Mouse (Mus musculus): ENCODE data around the gene Plekhg1. TPM values are rescaled to one million over a fixed set of nuclear protein-coding genes. Genes with fewer than 3 reads are reported as not detected.

Gene Plekhg1
- polyA plus RNA-seq, 1 experiment from 2014 or later: 4.8 TPM

GRCm38 (mm10) chr10:3891381-3892263 lies 151.5 kb downstream of the Plekhg1 start:
- no peaks in the 10 kb centered on the region for H3K36me3 ChIP-seq (ENCODE audit: control insufficient read depth, insufficient read depth, low read length)
- DNase-seq (ENCODE audit: low spot score) (no peak), ATAC-seq (ENCODE audit: low FRiP score, low TSS enrichment) (no peak)
- TF ChIP-seq EP300 (optimal IDR thresholded peaks at IDR 0.05) (no peak), CTCF (IDR thresholded peaks at IDR 0.05; ENCODE audit: low read depth) (no peak)
- H3K4me3 ChIP-seq (ENCODE audit: low read depth, low read length): no peak overlapping the region
- WGBS: 53% methylated on average over 3 of the region's 3 CpGs
- 0 out of 2 replicates have a peak, but pooled peaks cover under 1% of the 10 kb centered on the region for H3K4me1 ChIP-seq (replicated peaks; ENCODE audit: control insufficient read depth, insufficient read depth)
- no peak overlapping the region for H3K9ac ChIP-seq (ENCODE audit: low read length)
- H3K9me3 ChIP-seq (ENCODE audit: control insufficient read depth, low read length): no peaks in the 10 kb centered on the region
- no peaks in the 10 kb centered on the region for H3K27me3 ChIP-seq (ENCODE audit: control insufficient read depth, insufficient read depth, low read length)
- H3K27ac ChIP-seq (replicated peaks): no peak overlapping the region
- H3K4me2 ChIP-seq (replicated peaks; ENCODE audit: low read depth): no peak overlapping the region

GRCm38 (mm10) chr10:3892368-3892767 lies 152.2 kb downstream of the Plekhg1 start:
- WGBS: 55% methylated on average over 3 of the region's 3 CpGs

GRCm38 (mm10) chr10:3898068-3898467 lies 157.9 kb downstream of the Plekhg1 start:
- ATAC-seq (ENCODE audit: low FRiP score, low TSS enrichment): no peak
- DNase-seq (ENCODE audit: low spot score): no peak

More at GRCm38 (mm10) chr10:3892368-3892767, 152.2 kb downstream of the Plekhg1 start:
- 0 out of 2 replicates have a peak, but pooled peaks have one; percentile 35 for ATAC-seq (ENCODE audit: low FRiP score, low TSS enrichment)
- H3K4me3 ChIP-seq (ENCODE audit: low read depth, low read length): no peak overlapping the region
- H3K4me1 ChIP-seq (replicated peaks; ENCODE audit: control insufficient read depth, insufficient read depth): 0 out of 2 replicates have a peak, but pooled peaks cover 2% of the 10 kb centered on the region
- TF ChIP-seq EP300 (optimal IDR thresholded peaks at IDR 0.05): no peak
- no peak for TF ChIP-seq CTCF (IDR thresholded peaks at IDR 0.05; ENCODE audit: low read depth)
- no peaks in the 10 kb centered on the region for H3K27me3 ChIP-seq (ENCODE audit: control insufficient read depth, insufficient read depth, low read length)
- no peaks in the 10 kb centered on the region for H3K36me3 ChIP-seq (ENCODE audit: control insufficient read depth, insufficient read depth, low read length)
- H3K27ac ChIP-seq (replicated peaks): no peak overlapping the region
- no peak overlapping the region for H3K4me2 ChIP-seq (replicated peaks; ENCODE audit: low read depth)
- H3K9ac ChIP-seq (ENCODE audit: low read length): no peak overlapping the region
- no peak for DNase-seq (ENCODE audit: low spot score)
- H3K9me3 ChIP-seq (ENCODE audit: control insufficient read depth, low read length): no peaks in the 10 kb centered on the region

GRCm38 (mm10) chr10:3900416-3900956 lies 160.3 kb downstream of the Plekhg1 start:
- Histone ChIP-seq H3K4me3 (ENCODE audit: low read depth, low read length) (no peak overlapping the region), H3K9me3 (ENCODE audit: control insufficient read depth, low read length) (no peaks in the 10 kb centered on the region), H3K36me3 (ENCODE audit: control insufficient read depth, insufficient read depth, low read length) (no peaks in the 10 kb centered on the region), H3K27me3 (ENCODE audit: control insufficient read depth, insufficient read depth, low read length) (no peaks in the 10 kb centered on the region), H3K4me1 (replicated peaks; ENCODE audit: control insufficient read depth, insufficient read depth) (0 out of 2 replicates have a peak, but pooled peaks cover 2% of the 10 kb centered on the region), H3K9ac (ENCODE audit: low read length) (no peak overlapping the region), H3K4me2 (replicated peaks; ENCODE audit: low read depth) (no peak overlapping the region), H3K27ac (replicated peaks) (no peak overlapping the region)
- ATAC-seq (ENCODE audit: low FRiP score, low TSS enrichment) (no peak), DNase-seq (ENCODE audit: low spot score) (no peak)
- 86% methylated on average over 11 of the region's 11 CpGs for WGBS
- TF ChIP-seq CTCF (IDR thresholded peaks at IDR 0.05; ENCODE audit: low read depth) (no peak), EP300 (optimal IDR thresholded peaks at IDR 0.05) (no peak)

More at GRCm38 (mm10) chr10:3898068-3898467, 157.9 kb downstream of the Plekhg1 start:
- Histone ChIP-seq H3K4me2 (replicated peaks; ENCODE audit: low read depth) (no peak overlapping the region), H3K27me3 (ENCODE audit: control insufficient read depth, insufficient read depth, low read length) (no peaks in the 10 kb centered on the region), H3K4me3 (ENCODE audit: low read depth, low read length) (no peak overlapping the region), H3K36me3 (ENCODE audit: control insufficient read depth, insufficient read depth, low read length) (no peaks in the 10 kb centered on the region), H3K9ac (ENCODE audit: low read length) (no peak overlapping the region), H3K4me1 (replicated peaks; ENCODE audit: control insufficient read depth, insufficient read depth) (0 out of 2 replicates have a peak, but pooled peaks cover 2% of the 10 kb centered on the region), H3K27ac (replicated peaks) (no peak overlapping the region), H3K9me3 (ENCODE audit: control insufficient read depth, low read length) (no peaks in the 10 kb centered on the region)
- WGBS: 36% methylated on average over 3 of the region's 3 CpGs
- TF ChIP-seq EP300 (optimal IDR thresholded peaks at IDR 0.05) (no peak), CTCF (IDR thresholded peaks at IDR 0.05; ENCODE audit: low read depth) (no peak)

- no peak overlapping the region for H3K4me2 ChIP-seq (replicated peaks; ENCODE audit: low read depth)
- no peaks in the 10 kb centered on the region for H3K4me1 ChIP-seq (replicated peaks; ENCODE audit: control insufficient read depth, insufficient read depth)
- no peak overlapping the region for H3K27ac ChIP-seq (replicated peaks)
- DNase-seq (ENCODE audit: low spot score) (no peak), ATAC-seq (ENCODE audit: low FRiP score, low TSS enrichment) (no peak)
- no peaks in the 10 kb centered on the region for H3K9me3 ChIP-seq (ENCODE audit: control insufficient read depth, low read length)
- H3K9ac ChIP-seq (ENCODE audit: low read length): no peak overlapping the region
- H3K36me3 ChIP-seq (ENCODE audit: control insufficient read depth, insufficient read depth, low read length): no peaks in the 10 kb centered on the region
- no peak overlapping the region for H3K4me3 ChIP-seq (ENCODE audit: low read depth, low read length)
- H3K27me3 ChIP-seq (ENCODE audit: control insufficient read depth, insufficient read depth, low read length): no peaks in the 10 kb centered on the region
- 85% methylated on average over 3 of the region's 3 CpGs for WGBS
- no peak for TF ChIP-seq CTCF (IDR thresholded peaks at IDR 0.05; ENCODE audit: low read depth)
- no peak for TF ChIP-seq EP300 (optimal IDR thresholded peaks at IDR 0.05)
These were observed 165.6 kb downstream of the Plekhg1 start for GRCm38 (mm10) chr10:3905747-3906146.

GRCm38 (mm10) chr10:3914104-3914503 lies 173.9 kb downstream of the Plekhg1 start:
- TF ChIP-seq CTCF (IDR thresholded peaks at IDR 0.05; ENCODE audit: low read depth) (no peak), EP300 (optimal IDR thresholded peaks at IDR 0.05) (no peak)
- ATAC-seq (ENCODE audit: low FRiP score, low TSS enrichment) (no peak), DNase-seq (ENCODE audit: low spot score) (no peak)
- no peaks in the 10 kb centered on the region for H3K36me3 ChIP-seq (ENCODE audit: control insufficient read depth, insufficient read depth, low read length)
- 56% methylated on average over 5 of the region's 5 CpGs for WGBS
- no peak overlapping the region for H3K4me2 ChIP-seq (replicated peaks; ENCODE audit: low read depth)
- H3K9ac ChIP-seq (ENCODE audit: low read length): no peak overlapping the region
- H3K4me3 ChIP-seq (ENCODE audit: low read depth, low read length): no peak overlapping the region
- no peak overlapping the region for H3K27ac ChIP-seq (replicated peaks)
- no peaks in the 10 kb centered on the region for H3K27me3 ChIP-seq (ENCODE audit: control insufficient read depth, insufficient read depth, low read length)
- H3K9me3 ChIP-seq (ENCODE audit: control insufficient read depth, low read length): no peaks in the 10 kb centered on the region
- H3K4me1 ChIP-seq (replicated peaks; ENCODE audit: control insufficient read depth, insufficient read depth): no peaks in the 10 kb centered on the region
